Mouse (Mus musculus) adrenal gland, adult 8-10 months (tissue): Measurements from ENCODE around the gene Slc2a5. TPM values are rescaled to one million over a fixed set of nuclear protein-coding genes. Genes with fewer than 3 reads are reported as not detected.

Source experiments
- DNase-seq: peaks from one replicate; pipeline ENCODE4 v3.0.0; 2022
- total RNA-seq, 4 experiments: library from RNA; stranded (reverse); gene quantifications; 2 replicates each; pipeline ENCODE4 v1.2.4; 2022

Gene Slc2a5
- total RNA-seq: 1 to 10 TPM in 2 of 4 experiments, under 1 TPM in 2; 0.45 to 3.3 (median 1.3) TPM

DNA sequence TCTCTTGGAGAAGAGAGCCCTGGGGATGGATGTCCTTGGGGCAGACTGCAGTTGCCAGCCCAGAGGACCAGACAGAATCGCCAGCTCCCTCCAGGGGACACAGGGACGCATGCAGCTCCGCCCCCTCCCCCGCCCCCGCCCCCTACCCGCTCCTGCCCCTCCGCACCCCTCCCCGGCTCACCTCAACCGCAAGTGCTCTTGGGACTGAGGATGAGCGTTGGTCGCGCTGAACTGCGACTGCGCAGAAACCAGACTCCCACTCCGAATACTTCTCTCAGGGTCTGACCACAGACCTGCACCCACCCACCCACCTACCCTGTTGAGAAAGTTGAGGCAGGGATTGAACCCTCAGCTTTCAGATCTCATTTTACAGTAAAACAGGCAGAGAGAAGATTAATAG, at the start of gene Slc2a5:
TSS of gene Slc2a5 (plus strand) at position 229 of the 400 bp plus-strand sequence.
- no peak for DNase-seq

DNA sequence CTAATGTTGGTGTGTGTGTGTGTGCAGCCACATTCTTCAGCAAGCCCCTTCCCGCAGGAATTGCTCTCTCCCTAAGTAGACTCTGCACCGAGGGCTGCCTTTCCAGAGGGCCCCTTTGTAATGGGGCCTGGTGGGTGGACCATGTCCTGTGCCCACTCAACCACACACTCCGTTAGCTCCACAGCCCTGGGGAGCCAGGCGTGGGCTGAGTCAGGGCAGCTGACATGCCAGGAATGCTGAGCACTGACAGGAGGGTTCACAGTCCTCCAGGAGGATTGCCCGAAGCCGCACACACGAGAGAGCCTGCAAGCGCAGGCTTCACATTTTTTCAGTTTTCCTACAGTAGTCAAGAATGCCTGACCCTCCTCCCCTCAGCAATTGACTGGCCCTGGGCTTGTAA, 48.9 kb upstream of the Slc2a5 start:
- DNase-seq: no peak

DNA sequence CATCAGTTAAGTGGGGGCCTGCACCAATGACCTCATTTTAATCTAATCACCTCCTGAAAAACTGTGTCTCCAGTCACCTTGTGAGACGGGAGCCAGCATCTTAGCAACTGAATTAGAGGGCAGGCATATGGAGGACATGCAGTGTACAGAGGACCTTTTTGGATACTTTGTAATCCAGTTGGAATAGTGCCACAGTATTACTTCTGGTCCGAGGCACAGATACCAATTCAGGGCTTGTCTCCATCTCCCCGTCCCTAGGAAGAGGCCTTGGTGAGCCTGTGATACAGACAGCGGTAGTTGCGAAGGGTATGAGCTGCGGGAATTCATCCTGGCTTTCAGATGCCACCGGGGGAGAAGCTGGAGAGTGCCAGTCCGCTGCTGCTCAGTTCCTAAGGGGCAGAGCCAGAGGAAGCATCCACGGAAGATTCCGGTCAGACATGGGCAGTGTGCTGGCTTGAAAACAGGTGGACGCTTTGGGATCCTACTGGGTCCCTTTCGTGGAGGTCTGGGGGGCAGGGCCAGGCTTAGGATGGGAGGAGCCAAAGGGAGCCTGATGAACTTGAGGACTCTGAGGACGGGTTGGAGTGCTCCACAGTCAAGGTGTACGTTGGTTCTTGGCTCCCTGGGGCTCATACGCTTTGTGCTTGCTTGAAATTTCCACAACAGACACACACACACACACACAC, 46.5 kb upstream of the Slc2a5 start:
- no peak for DNase-seq

GRCm38 (mm10) chr4:150073102-150073473, 46.0 kb upstream of the Slc2a5 start:
- DNase-seq: no peak

DNA sequence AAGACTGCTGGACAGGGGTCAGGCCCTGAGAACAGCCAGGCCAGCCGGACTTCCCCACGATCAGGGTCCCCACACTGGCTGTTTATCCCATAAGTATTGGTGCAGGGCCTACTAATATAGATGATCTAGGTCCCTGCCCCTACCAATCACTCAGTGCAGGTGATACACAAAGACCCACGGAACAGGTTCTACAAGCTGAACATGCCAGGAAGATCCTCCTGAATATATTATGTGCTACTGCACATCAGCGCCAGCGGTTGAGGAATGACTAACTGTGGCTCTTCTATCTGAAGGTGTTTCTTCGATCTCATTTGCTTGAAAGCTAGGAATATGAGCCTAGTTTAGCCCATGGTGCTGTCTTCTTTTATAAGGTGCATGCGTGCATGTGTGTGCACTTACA, 43.7 kb upstream of the Slc2a5 start:
- no peak for DNase-seq

DNA sequence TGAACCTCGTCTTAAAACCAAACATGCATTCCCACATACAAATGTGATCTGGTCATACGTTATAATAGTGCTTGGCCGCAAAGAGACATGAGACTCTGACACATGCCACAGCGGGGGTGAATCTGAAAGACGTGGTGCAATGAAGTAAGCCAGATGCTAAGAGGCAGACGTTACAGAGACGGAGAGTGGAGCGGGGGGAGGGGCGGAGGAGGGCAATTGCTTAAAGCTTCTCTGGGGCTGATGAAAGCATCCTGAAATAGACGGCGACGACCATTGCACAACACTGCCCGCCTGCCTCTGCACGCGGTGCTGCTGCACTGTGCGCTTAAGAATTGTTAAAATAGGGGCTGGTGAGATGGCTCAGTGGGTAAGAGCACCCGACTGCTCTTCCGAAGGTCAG, 42.9 kb upstream of the Slc2a5 start:
- no peak for DNase-seq

DNA sequence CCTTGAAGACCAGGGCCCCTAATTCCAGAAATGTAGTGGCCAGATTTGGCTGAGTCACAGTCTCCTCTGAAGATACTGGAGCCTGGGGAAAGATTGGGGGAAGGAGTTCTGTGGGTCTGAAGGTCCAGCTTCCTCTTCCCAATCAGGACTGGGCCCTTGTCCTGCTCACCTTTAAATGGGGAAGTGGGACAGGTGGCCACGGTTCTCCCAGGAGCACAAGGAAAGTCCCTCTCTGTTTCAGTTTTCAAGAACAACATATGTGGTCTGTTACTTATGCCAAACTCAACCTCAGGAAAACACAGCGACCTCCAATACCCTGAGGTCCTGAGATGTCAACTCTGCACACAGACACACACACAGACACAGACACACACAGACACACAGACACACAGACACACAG, 40.4 kb upstream of the Slc2a5 start:
- DNase-seq: no peak

- no peak for DNase-seq
These were observed 39.8 kb upstream of the Slc2a5 start for GRCm38 (mm10) chr4:150079244-150079643.

DNA sequence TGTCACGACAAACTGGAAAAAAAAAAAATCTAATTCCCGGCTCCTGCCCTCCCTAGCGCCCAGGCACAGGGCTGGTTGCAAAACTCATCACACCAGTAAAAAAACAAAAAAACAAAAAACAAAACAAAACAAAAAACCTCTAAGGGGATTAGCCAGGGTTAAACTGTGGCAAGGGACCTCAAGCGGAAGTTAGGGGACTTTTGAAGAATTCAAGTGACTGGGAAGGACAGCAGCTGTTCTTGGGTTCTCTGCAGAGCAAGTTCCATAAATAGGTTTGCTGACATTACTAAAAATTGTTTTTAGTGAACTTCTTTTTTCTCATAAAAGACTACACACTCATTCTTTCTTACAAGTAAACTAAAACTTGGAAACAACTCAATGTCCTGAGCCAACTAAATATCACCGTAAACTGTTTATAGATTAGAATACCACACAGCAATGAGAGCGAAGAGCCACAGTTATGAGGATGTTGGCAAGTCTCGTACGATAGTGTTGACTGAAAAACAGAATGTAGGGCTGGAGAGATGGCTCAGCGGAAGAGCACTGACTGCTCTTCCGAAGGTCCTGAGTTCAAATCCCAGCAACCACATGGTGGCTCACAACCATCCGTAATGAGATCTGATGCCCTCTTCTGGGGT, 38.6 kb upstream of the Slc2a5 start:
- DNase-seq: no peak

DNA sequence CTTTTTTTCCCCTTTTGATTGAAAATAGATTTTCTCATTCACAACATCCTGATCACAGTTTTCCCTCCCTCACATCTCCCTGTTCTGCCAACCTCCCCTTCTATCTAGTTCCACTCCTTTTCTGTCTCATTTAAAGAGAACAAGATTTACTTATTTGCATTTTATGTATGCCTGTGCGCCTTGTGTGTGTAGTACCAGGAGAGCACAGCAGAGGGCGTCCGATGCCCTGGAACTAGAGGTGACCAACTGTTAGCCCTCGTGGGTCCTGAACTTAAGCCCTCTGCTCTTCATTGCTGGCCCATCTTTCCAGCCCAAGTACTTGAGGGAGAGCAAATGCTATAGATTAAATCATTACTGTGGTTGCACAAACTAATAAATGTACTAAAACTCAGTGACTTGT, 33.7 kb upstream of the Slc2a5 start:
- DNase-seq: no peak

DNA sequence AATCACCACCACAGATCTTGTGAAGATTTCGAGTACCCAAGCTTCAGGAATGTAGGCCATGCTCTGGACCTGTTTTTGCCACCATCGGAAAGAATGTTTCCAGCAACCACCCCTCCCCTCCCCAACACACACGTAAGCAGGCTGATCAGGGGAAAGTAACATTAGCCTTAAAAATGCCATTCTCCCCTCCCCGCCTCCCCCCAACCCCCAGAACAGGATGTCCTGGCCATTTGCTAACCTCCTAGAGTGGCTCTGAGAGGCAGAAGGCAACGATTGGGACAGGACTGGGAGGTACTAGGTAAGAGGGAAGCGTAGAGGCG, 32.3 kb upstream of the Slc2a5 start:
- DNase-seq: no peak

DNA sequence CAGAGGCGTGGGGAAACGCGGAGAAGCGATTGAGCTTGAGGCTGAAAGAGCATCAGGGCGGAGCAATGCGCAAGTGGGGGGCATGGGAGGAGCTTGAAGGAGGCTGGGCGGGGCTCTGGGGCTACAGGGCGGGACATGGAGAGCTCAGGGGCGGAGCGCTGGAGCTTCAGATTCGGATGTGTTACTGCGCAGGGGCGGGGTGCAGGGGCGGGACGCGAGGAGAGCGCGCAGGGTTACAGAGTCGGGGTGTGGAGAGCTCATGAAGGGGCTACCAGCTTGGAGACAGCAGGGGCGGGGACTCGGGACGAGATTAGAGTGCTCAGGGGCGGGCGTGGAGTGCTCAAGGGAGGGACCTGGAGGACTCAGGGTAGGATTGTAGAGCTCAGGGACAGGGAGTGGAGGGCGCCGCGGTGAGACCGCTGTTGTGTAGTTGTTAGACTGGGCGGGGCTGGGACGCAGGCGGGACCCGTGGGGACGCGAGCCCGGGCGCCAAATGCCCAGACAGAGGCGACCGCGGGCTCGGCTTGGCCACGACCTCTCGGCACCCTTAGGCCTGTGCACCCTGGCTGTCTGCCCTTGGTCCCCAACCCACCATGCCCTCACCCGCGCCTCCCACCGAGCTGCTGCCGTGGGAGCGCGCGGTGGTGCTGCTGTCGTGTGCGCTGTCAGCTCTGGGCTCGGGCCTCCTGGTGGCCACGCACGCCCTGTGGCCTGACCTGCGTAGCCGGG, 31.8 kb upstream of the Slc2a5 start, which contains the start of gene Gpr157:
TSS of gene Gpr157 (plus strand) at position 205 of the 729 bp plus-strand sequence.
- DNase-seq: peak; percentile 93

- DNase-seq: no peak
These were observed 31.1 kb upstream of the Slc2a5 start for GRCm38 (mm10) chr4:150087890-150088530.

GRCm38 (mm10) chr4:150089121-150089520, 30.0 kb upstream of the Slc2a5 start:
- no peak for DNase-seq

DNA sequence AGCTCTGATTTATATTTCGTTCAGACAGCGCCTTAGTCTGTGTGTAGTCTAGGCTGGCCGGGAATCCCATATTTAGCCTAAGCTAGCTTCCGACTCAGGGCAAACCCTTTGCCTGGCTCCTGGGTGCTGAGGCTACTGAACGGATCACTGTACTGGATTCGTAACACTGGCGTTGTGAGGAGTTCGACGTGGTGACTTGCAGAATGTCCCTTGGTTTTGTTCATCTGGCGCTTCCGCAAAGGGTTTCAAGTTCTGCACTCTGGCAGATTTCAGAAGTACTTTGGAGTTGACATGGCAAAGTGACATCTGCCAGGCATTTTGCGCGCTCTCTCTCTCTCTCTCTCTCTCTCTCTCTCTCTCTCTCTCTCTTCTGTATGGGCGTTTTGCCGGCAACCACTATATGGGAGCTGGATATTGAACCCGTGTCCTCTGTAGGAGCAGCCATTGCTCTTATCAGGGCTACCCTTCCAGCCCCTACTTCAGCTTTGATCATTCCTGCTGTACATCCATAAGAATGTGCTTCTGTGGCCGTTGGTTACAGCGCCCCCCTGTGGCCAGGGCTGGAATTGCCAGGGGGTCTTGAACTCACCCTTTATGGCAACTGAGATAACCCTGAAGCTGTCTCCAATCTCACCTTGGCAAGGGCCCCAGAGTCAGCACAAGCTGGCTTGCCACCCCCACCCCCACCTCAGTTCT, 27.0 kb upstream of the Slc2a5 start:
- no peak for DNase-seq

DNA sequence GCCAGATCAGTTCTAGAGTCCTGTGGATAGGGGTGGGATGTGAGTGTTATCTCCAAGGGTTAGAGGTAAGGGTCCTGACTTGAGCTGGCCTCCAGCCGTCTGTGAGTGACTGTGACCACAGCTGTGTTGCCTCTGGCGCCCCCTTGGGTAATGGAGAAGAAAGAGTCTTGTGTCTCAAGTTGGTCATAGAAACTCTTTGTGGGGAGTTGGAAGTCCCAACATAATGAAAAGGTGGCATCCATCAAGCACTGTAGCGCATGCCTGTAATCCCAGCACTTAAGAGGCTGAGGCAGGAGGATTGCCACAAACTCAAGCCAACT, 26.5 kb upstream of the Slc2a5 start:
- DNase-seq: no peak

- DNase-seq: no peak
These were observed 25.3 kb upstream of the Slc2a5 start for GRCm38 (mm10) chr4:150093560-150094462.

GRCm38 (mm10) chr4:150094463-150094789, 24.7 kb upstream of the Slc2a5 start:
- no peak for DNase-seq

GRCm38 (mm10) chr4:150096309-150096708, 22.8 kb upstream of the Slc2a5 start:
- DNase-seq: no peak

GRCm38 (mm10) chr4:150097847-150098246, 21.2 kb upstream of the Slc2a5 start:
- no peak for DNase-seq

DNA sequence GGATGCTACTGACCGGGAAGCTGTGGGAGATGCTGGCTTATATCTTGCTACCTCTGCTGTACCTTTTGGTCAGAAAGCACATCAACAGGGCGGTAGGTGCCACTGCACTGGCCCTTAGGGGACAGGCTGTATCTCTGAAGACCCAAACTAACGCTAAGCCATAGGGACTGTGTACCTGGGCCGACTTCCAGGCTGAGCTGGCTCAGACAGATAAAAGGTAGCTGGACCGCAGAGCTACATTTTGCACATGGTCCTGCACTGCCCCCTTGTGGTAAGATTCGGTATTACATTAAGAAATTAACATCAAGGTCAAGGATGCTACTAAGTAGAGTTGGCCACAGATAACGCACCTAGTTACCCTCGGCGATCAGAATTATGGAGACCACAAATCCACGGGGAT, 20.2 kb upstream of the Slc2a5 start:
- no peak for DNase-seq

DNA sequence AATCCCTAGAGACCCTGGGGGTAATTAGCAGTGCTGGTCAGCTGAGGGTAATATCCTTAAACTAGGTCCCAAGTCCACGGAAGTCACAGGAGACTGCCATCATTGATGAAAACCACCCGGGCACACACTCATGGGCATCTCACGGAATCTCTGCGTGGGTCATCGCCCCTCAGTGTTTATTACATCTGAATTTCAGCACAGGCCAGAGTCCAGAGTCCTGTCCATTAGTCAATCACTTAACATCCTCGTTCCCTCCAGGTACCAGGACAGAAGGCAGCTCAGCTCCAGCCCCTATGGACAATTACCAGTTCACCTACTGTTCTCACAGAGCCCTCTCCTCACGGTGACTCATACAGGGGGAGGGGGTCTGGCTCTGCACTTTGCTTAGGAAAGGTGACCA, 16.3 kb upstream of the Slc2a5 start:
- DNase-seq: no peak
